Mouse (Mus musculus) cerebellum, adult 11 months (tissue): ENCODE measurements at regions not wholly inside any gene's neighbourhood (a gene's known extent, or its start where the extent isn't known, plus 50 kb on each side); places are given as distances from the start of the nearest gene placed in this dataset.

Source experiments
- DNase-seq: peaks from one replicate; pipeline ENCODE4 v3.0.0; 2022

GRCm38 (mm10) chr13:25857096-25857495 lies 586.8 kb upstream of the Nrsn1 start:
- DNase-seq, result no peak

- DNase-seq, result no peak
Observed at GRCm38 (mm10) chr13:25856549-25856948, 586.2 kb upstream of the Nrsn1 start.

DNA sequence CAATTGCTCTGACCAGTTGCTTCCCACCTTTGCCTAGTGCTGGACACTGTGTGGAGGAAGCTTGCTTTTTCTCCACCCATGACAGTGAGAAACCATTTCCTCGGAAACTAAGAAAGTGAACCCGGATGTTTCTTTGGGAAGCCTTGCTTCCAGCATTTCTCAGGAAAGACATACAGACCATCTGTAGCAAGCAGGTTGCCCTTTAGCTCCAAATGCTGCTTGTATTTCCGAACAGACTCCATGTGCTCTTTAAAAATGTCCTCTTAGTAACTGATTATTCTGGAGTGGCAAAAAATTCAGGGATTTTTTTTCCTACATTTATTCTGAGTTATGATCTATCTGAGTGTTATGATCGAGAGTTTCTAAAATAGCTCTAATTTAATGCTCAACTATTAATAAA lies 577.9 kb upstream of the Nrsn1 start:
- no peak for DNase-seq

- no peak for DNase-seq
Observed at GRCm38 (mm10) chr13:25838237-25838636, 567.9 kb upstream of the Nrsn1 start.

- no peak for DNase-seq
Observed at GRCm38 (mm10) chr13:25829146-25829924, 559.0 kb upstream of the Nrsn1 start.

- no peak for DNase-seq
Observed at GRCm38 (mm10) chr13:25808564-25809253, 538.4 kb upstream of the Nrsn1 start.

GRCm38 (mm10) chr13:25793216-25793803 lies 523.0 kb upstream of the Nrsn1 start:
- no peak for DNase-seq

- no peak for DNase-seq
Observed at GRCm38 (mm10) chr13:25781161-25781560, 510.9 kb upstream of the Nrsn1 start.

GRCm38 (mm10) chr13:25777706-25778105 lies 507.4 kb upstream of the Nrsn1 start:
- DNase-seq, result no peak

- no peak for DNase-seq
Observed at GRCm38 (mm10) chr13:25774586-25775182, 504.4 kb upstream of the Nrsn1 start.

- no peak for DNase-seq
Observed at GRCm38 (mm10) chr13:25754515-25755105, 484.3 kb upstream of the Nrsn1 start.

GRCm38 (mm10) chr13:25751409-25751777 lies 481.1 kb upstream of the Nrsn1 start:
- no peak for DNase-seq

DNA sequence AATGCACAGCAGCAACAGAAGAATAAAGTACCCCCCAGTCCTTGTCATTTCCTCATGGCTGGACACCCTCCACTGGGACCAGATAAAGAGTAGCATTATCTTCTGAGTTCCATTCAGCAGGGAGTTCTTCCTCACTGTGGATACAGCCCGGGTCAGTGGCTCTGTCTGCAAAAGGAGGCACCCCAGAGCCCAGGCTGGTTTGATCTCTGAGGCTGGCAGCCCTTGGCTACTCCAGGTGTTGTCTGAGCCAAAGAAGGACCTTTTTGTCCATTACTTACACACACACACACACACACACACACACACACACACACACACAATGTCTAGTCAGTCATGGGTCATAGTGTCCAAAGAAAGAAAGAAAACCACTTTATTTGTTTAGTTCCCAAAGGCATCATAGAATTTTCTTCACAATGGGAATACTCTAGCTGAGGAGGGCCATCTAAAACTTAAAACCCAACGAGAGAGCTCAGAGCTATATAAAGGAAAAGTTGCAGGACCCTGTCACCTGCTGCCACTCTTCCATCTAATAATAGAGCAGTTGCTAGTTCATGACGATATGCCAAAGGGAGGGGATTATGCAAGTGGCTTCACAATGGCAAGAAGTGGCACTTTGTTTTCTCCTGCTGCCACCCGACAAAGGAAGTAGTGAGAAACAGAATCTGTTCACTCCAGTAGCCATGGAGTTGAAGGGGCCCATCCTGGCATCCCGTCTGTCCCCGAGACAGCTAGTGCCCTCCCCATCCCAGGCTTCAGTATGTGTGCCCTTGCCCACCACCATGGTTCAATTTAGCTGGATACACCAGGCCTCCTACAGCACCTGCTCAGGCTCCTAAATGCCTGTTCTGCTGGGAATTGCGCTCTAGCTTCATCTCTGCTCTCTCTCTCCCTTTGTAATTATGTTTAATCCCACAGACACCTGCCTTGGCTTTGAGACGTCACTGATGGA lies 480.4 kb upstream of the Nrsn1 start:
- no peak for DNase-seq

- DNase-seq, result no peak
Observed at GRCm38 (mm10) chr13:25738601-25739000, 468.3 kb upstream of the Nrsn1 start.

DNA sequence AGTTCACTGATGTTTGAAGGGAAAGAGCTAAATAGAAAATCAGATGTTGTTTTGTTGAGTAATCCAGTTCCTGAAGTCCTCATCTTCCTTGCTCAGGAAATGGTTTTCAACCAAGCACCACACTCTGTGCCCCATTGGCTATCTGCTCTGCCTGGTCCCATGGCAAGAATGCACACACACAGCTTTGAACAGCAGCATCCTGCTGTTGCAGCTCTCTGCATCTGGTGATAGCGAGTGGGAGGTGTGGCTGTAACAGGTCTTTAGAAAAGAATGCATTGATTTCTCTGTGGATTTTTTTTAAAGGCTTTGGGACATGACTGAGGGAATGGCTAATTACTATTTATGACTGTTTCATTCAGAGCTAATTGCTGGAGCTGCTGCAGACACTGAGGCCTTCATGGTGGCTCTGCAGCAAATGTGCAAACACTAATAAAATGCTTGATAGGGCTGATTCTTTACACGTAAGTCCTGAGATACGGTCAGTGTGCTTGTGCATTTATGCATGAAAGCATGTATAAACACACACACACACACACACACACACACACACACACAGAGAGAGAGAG lies 459.1 kb upstream of the Nrsn1 start:
- DNase-seq, result no peak

- DNase-seq, result no peak
Observed at GRCm38 (mm10) chr13:25727504-25728095, 457.3 kb upstream of the Nrsn1 start.

GRCm38 (mm10) chr13:25722595-25723525 lies 452.6 kb upstream of the Nrsn1 start:
- no peak for DNase-seq

GRCm38 (mm10) chr13:25700965-25701364 lies 430.7 kb upstream of the Nrsn1 start:
- DNase-seq, result no peak

- no peak for DNase-seq
Observed at GRCm38 (mm10) chr13:25695956-25696355, 425.7 kb upstream of the Nrsn1 start.

- no peak for DNase-seq
Observed at GRCm38 (mm10) chr13:25695017-25695604, 424.8 kb upstream of the Nrsn1 start.
